Mouse (Mus musculus) gastrocnemius, postnatal 14 days (tissue): ENCODE results near the gene Gm37240. TPM values are rescaled to one million over a fixed set of nuclear protein-coding genes. Genes with fewer than 3 reads are reported as not detected.

ENCODE experiments used
- DNase-seq: peaks from one replicate; pipeline ENCODE4 v3.0.0; 2021; ENCODE audit warnings: mixed read lengths
- intact Hi-C: fragments of 180-260 bp; cut with DNase I; formaldehyde crosslinking; loops from one replicate; pipeline ENCODE4 v1.15.1; 2025; ENCODE audit warnings: low total_unique reads
- total RNA-seq, 2 experiments: library from RNA; stranded (reverse); gene quantifications; 2 replicates each; pipeline ENCODE4 v1.2.3; 2021

Gene Gm37240
- total RNA-seq, 2 experiments from 2014 or later, result 32.3 to 43.3 TPM

DNA sequence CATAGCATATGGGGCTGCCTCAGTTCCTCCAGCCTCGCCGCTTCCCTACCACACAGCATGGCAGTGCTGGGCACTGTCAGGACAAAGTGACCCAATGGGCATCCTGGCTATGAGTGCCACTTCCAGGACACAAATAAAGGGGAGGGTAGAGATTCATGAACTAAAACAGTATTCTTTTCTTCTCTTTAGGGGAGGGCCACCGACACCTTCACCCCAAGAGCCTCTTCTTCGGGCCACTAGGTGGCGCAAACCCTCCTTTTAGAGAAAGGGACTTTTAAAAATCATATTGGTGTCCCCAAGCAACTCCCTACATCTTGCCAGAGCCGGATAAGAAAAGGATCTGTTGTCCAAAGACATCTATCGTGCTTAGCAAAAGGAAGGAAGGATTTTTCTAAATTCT lies 179.9 kb downstream of the Gm37240 start:
- intact Hi-C loops, result loop anchor here (5.0 kb wide), 1 partner anchor 215 kb away; no protein-coding TSS in a partner anchor
- DNase-seq, result peak; percentile 53

DNA sequence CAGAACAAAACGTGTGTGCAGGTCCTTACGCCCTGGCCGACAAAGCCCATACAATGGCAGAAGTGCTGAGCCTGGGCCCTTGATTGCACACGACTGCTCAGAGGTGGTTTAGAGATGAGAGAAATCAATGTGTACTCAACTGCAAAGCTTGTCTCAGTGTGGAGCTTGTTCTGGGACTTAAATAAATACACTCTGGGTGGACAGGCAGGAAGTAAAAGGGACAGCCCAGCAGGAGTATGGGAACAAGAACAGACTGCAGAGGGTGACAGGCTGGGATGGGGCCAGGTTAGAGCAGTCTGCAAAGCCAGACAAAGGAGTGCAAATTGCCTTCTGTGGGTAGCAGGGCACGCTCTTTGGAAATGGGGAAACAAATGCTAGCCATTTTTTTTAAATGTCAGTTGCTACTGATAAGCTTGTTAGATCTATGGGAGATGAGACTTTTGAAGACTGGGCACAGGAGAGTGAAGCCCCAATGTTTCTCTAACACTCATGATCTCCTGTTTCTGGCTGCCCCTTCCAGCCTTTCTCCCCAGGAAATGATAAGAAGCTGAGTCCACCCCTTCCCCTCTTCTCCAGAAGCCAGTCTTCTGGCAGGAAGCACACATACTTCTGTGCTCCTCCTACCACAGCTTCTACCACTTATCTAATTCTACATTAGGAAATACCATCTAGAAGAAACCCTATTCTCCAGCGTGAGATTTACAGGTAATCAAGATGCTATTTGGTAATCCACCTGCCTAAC lies 184.0 kb downstream of the Gm37240 start:
- intact Hi-C loops, result no loop called here
- no peak for DNase-seq

- no peak for DNase-seq
- intact Hi-C loops, result no loop called here
Measured at GRCm38 (mm10) chr3:85698496-85698895, 188.8 kb downstream of the Gm37240 start.

DNA sequence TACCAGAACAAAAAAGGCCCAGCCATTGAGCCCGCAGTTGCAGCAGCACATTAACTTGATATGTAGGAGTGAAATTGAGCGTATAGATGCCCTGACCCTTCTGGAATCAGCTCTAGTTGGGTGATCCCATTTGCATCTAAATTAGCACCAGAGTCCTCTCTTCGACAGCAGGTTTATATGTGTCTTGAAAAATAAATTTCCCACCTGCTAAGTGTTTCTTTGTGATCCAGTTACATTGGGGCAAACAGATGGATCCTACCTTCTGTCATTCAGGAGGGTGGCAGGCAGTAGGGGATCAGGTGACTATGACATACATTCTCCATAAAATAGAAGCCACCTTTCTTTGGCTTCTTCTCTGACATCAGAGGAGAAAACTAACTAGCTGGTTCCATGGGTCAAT lies 192.3 kb downstream of the Gm37240 start:
- intact Hi-C loops, result no loop called here
- no peak for DNase-seq

- intact Hi-C loops, result loop anchor here (1.0 kb wide), 1 partner anchor 49 kb away; no protein-coding TSS in a partner anchor
- no peak for DNase-seq
Measured at GRCm38 (mm10) chr3:85693013-85693412, 194.3 kb downstream of the Gm37240 start.

DNA sequence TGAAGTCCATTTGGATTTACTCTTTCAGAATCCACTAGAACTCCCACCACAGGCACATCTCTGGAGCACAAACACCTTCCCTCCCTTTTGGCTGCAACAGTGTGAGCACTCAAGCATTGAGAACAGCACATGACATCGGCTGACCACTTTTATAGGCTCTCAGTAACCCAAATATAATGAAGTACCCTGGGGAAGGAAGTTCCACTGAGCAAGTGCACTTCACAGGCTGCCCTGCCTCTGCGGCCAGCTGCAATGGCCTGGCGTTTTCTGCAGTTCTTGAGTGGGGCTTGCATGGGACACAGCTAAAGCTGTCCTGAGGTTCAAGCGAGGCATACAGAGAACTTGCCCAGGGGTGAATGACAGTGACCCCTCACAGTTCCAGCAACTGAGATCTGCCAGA lies 196.2 kb downstream of the Gm37240 start:
- DNase-seq, result no peak
- intact Hi-C loops, result no loop called here

GRCm38 (mm10) chr3:85688341-85688740 lies 199.0 kb downstream of the Gm37240 start:
- DNase-seq, result no peak
- intact Hi-C loops, result no loop called here

- intact Hi-C loops, result no loop called here
- peak; percentile 26 for DNase-seq
Measured at GRCm38 (mm10) chr3:85685271-85685670, 202.0 kb downstream of the Gm37240 start.

GRCm38 (mm10) chr3:85683618-85684017 lies 203.7 kb downstream of the Gm37240 start:
- no peak for DNase-seq
- intact Hi-C loops, result no loop called here

DNA sequence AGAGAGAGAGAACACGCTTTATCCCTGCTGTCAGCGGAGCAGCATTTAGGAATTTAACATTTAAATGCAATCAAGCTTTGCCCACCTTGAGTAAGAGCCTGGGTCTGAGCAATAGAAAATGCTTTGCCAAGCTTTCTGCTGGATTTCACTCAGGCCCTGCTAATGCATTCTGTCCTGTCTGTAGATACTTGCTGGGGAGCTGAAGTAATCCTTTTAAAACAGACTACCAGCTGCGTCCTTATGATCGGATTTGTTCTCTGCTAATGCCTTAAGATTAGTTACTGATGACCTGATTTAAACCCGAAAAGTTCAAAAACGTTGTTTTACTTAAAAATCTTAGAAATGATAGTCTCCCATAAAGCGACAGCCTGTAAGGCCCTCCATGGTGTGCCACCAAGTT lies 206.2 kb downstream of the Gm37240 start:
- no peak for DNase-seq
- intact Hi-C loops, result no loop called here

DNA sequence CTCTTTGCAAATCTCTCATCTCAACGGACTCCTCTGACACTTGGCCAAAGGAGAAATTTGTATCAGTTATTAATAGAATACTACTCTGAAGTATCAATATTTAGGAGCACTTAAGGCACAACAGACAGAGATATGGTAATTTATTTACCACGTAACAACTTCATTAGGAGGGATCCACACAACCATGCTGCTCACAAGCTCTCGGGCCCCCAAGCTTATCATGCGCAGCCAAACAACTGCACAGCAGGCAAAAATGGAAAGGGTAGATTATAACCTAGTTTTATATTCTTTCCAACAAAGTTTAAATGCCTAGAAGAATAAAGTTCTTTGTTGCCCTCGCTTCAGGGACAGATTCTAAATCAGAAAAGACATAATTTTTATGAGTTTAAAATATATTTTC lies 207.4 kb downstream of the Gm37240 start:
- intact Hi-C loops, result no loop called here
- no peak for DNase-seq

DNA sequence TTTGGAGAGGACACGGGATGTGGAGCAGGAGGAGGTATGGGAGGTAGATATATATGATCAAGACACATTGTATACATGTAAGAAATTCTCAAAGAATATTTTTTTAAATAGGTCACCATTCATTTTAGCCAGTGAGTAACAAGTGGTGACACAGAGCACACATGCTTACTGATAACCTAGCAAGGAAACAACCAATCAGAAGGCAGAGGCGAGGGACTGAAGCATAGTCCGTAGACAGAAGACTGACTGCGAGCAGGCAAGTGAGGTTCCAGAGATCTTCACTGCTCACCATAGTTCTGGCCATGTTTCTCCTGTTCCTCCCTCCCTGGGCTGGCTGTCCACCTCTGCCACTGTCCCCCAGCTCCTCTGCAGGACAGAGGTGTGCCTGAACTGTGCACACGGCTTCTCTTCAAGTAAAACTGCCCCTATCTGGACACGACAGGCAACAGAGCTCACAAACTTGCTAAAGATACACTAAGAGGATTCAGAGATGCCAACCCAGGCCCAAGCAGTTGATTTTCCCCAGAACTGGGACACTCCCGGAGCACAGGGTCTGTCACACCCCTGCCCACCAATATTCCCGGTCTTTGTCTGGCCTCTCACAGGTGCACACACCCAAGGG lies 207.9 kb downstream of the Gm37240 start:
- no peak for DNase-seq
- intact Hi-C loops, result no loop called here

GRCm38 (mm10) chr3:85677952-85678351 lies 209.4 kb downstream of the Gm37240 start:
- no peak for DNase-seq
- intact Hi-C loops, result no loop called here

DNA sequence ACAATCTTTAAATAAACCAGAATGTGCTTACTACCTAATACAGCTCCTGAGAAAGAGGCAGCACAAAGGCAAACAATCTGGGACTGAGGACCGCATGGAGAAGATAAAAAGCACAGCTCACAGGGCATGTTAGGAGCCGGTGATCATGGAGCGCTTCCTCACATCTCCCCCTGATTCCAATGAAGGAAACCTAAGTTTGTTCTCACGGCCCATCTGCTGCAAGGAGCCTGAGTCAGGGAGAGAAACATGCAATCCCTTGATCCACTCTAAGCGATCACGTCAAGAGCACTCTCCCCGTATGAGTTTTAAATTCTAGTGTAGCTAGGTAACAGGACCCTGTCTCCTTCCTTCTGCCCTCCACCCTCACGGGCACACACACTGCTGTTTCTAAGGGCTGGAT lies 210.2 kb downstream of the Gm37240 start:
- intact Hi-C loops, result no loop called here
- DNase-seq, result no peak

DNA sequence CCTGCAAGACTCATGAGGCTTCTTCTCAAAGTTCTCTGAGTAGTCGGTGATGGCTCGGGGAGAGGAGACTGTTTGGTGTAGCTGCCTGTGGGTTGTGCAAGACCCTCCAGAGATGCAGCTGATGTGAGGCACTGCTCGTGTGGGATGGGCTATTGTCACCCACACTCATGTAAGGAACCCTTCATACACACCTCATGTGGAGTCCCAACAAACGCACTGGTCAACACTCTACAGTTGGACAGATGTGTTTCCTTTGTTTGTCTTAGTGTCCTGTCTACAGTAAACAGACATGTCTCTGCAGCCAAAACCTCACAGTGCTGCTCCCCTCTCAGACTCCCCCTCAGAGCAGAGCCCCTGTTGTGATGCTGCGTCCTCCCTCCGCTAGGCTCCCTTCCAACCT lies 217.5 kb downstream of the Gm37240 start:
- no peak for DNase-seq
- intact Hi-C loops, result no loop called here

- no peak for DNase-seq
- intact Hi-C loops, result no loop called here
Measured at GRCm38 (mm10) chr3:85667683-85668082, 219.6 kb downstream of the Gm37240 start.

- intact Hi-C loops, result no loop called here
Measured at GRCm38 (mm10) chr3:85666736-85667135, 220.6 kb downstream of the Gm37240 start.

GRCm38 (mm10) chr3:85666166-85666565 lies 221.2 kb downstream of the Gm37240 start:
- no peak for DNase-seq
- intact Hi-C loops, result no loop called here

More at GRCm38 (mm10) chr3:85666736-85667135, 220.6 kb downstream of the Gm37240 start:
- no peak for DNase-seq

DNA sequence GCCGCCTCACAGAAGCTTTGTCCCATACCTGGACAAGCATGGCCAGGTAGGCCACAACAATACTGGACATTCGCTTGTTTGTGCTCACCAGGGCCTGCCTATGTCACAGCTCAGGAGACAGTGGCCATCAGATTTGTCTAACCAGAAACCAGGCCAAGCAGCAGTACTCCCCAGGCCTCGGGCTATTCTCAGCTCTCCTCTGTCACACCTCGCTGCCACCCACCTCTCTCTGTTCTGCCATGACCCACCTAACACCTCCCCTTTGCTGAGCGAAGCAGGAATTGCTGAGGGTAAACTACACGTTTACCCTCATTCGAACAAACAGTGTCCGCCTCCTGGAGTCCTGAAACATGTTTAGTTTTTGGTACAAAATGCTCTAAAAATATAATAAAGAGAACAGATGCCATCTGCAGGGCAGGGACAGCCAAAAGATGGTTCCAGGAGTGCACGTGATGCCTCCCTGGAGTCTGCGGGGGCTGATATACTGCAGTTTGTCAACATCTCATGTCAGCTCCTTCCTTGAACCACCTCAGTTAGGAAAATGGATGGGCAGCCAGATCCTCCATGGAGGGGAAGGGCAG lies 222.6 kb downstream of the Gm37240 start:
- no peak for DNase-seq
- intact Hi-C loops, result loop anchor here (2.0 kb wide), 1 partner anchor 76 kb away; no protein-coding TSS in a partner anchor

GRCm38 (mm10) chr3:85663826-85664225 lies 223.5 kb downstream of the Gm37240 start:
- intact Hi-C loops, result loop anchor here (2.0 kb wide), 1 partner anchor 75 kb away; no protein-coding TSS in a partner anchor

More at GRCm38 (mm10) chr3:85663826-85664225, 223.5 kb downstream of the Gm37240 start:
- DNase-seq, result no peak
